Mouse (Mus musculus) bone marrow, adult 2 months (tissue): ENCODE data around the gene Itgb5.

Experiments used
- CTCF ChIP-seq: fragments of 200-500 bp; IDR thresholded peaks from 2 replicates; pipeline ENCODE4 v1.5.1; 2011; ENCODE audit warnings: low read length, control low read depth; ENCODE audit not compliant: control insufficient read depth, insufficient read depth
- POLR2A ChIP-seq: fragments of 200-500 bp; IDR thresholded peaks from 2 replicates; pipeline ENCODE4 v1.6.1; 2011; ENCODE audit warnings: low read depth, mild to moderate bottlenecking, control low read depth, low read length, borderline replicate concordance; ENCODE audit not compliant: control insufficient read depth

- TF ChIP-seq CTCF (no peak), POLR2A (no peak)
Measured at GRCm38 (mm10) chr16:33833781-33834482, 4.5 kb downstream of the Itgb5 start.
